Comparison of ENCODE assay signal across 24 mouse cellular contexts in the genomic region with DNA sequence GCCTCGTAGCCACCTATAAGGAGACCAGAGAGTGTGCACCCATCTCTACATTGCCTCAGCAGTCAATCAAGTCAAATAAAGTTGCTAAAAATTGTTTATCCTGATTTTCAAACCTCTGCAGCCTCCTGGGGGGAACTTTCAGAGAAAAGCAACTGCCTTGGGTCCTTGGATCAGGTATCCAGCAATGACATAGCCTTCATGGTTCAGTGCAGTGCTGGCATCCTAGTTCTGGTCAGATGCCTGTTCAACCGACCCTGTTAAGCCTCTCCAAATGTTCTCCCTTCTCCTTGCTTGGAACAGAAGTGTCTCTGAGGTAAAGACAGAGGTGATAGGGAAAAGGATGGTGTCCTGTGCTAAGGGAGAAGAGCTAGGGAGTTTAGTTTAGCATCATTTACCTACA.
A peak's percentile ranks its signal among the peaks of the same experiment; 100 is the strongest.
DNase-seq lines count a peak whose midpoint lies in the region; ATAC-seq lines count a peak whose summit lies in the region.
"Had no signal": no experiment of that assay in that cellular context is flagged by ENCODE, and none has a peak within 500 bp of the region (broad histone marks: within the 10 kb centered on the region; RNA-seq: fewer than 3 reads in every experiment).

No protein-coding gene starts in this region.

- no peaks in the 10 kb centered on the region for H3K9me3 ChIP-seq in kidney, embryonic 14.5 days (ENCODE audit: control insufficient read depth, low read length)
- H3K9me3 ChIP-seq: embryonic facial prominence, embryonic 13.5 days; forebrain, embryonic 10.5 days; forebrain, embryonic 15.5 days; heart, embryonic 10.5 days; heart, embryonic 15.5 days; hindbrain, embryonic 12.5 days; intestine, embryonic 15.5 days had no signal

- H3K4me2 ChIP-seq in kidney, embryonic 14.5 days (replicated peaks; ENCODE audit: low read depth, low read length) = no peak overlapping the region
- H3K4me2 ChIP-seq: embryonic facial prominence, embryonic 13.5 days; forebrain, embryonic 15.5 days; heart, embryonic 15.5 days; hindbrain, embryonic 12.5 days; intestine, embryonic 15.5 days; midbrain, embryonic 11.5 days had no signal

- ATAC-seq in kidney, embryonic 14.5 days (ENCODE audit: low FRiP score, low TSS enrichment) = peak; percentile 89
- ATAC-seq: forebrain, embryonic 15.5 days; hindbrain, postnatal 0 days had no signal

- no peak overlapping the region for H3K4me3 ChIP-seq in kidney, embryonic 14.5 days (ENCODE audit: low read length)
- H3K4me3 ChIP-seq: embryonic facial prominence, embryonic 13.5 days; forebrain, embryonic 10.5 days; forebrain, embryonic 15.5 days; heart, embryonic 10.5 days; heart, embryonic 15.5 days; hindbrain, embryonic 12.5 days; intestine, embryonic 15.5 days had no signal

- no peak overlapping the region for H3K9ac ChIP-seq in kidney, embryonic 14.5 days (ENCODE audit: low read depth, low read length)
- H3K9ac ChIP-seq: embryonic facial prominence, embryonic 13.5 days; forebrain, embryonic 15.5 days; heart, embryonic 15.5 days; hindbrain, embryonic 12.5 days; intestine, embryonic 15.5 days had no signal

- H3K4me1 ChIP-seq in kidney, embryonic 14.5 days (ENCODE audit: control insufficient read depth, insufficient read depth, low read length) = peaks cover 13% of the 10 kb centered on the region; the same call in 1 of the 2 replicates
- H3K4me1 ChIP-seq: embryonic facial prominence, embryonic 13.5 days; forebrain, embryonic 15.5 days; hindbrain, embryonic 12.5 days; intestine, embryonic 15.5 days had no signal

- WGBS in kidney, embryonic 14.5 days = 25% methylated on average over 2 of the region's 2 CpGs

- H3K27me3 ChIP-seq in kidney, embryonic 14.5 days (ENCODE audit: control insufficient read depth, insufficient read depth, low read length) = no peaks in the 10 kb centered on the region
- H3K27me3 ChIP-seq: embryonic facial prominence, embryonic 13.5 days; forebrain, embryonic 15.5 days; heart, embryonic 15.5 days; hindbrain, embryonic 12.5 days; intestine, embryonic 15.5 days had no signal

- H3K36me3 ChIP-seq in kidney, embryonic 14.5 days (ENCODE audit: control insufficient read depth, insufficient read depth, low read length) = no peaks in the 10 kb centered on the region
- H3K36me3 ChIP-seq: embryonic facial prominence, embryonic 13.5 days; forebrain, embryonic 10.5 days; forebrain, embryonic 15.5 days; heart, embryonic 10.5 days; heart, embryonic 15.5 days; hindbrain, embryonic 12.5 days; intestine, embryonic 15.5 days had no signal

- DNase-seq in kidney, adult 18-20 months = peak; percentile 58
- DNase-seq in kidney, postnatal 14 days = peak; percentile 59
- no peak for DNase-seq in cerebellum, postnatal 10 days
- no peak for DNase-seq in urinary bladder, adult 2 months (ENCODE audit: low spot score)
- DNase-seq in natural killer cell, adult 2 months (ENCODE audit: low spot score in 2 of 2) = no peak
- DNase-seq: adrenal gland, adult 8-10 months; B cell, adult 2 months; cerebellum, adult 9-11 months; gastrocnemius, postnatal 25 days; heart, adult 11 months; layer of hippocampus, adult 9-11 months; lung, postnatal 36 days; right cerebral cortex, postnatal 4 days; thymus, postnatal 4 days had no signal

- peak overlapping the region; percentile 62 for H3K27ac ChIP-seq in kidney, embryonic 14.5 days (ENCODE audit: low read depth, low read length)
- H3K27ac ChIP-seq: embryonic facial prominence, embryonic 13.5 days; forebrain, embryonic 10.5 days; forebrain, embryonic 15.5 days; heart, embryonic 10.5 days; heart, embryonic 15.5 days; hindbrain, embryonic 12.5 days; hindbrain, postnatal 0 days; intestine, embryonic 15.5 days had no signal

Comparison
In these comparisons a context has a peak if more than half of its experiments do, and no peak if none do; other contexts are left out.
1. DNase-seq: peak in kidney, adult 18-20 months (single experiment) and kidney, postnatal 14 days (single experiment); none in cerebellum, postnatal 10 days (0 of 2), urinary bladder, adult 2 months (single experiment) and natural killer cell, adult 2 months (0 of 2).